Mouse (Mus musculus): Measurements from ENCODE around the gene Cort. TPM values are rescaled to one million over a fixed set of nuclear protein-coding genes. Genes with fewer than 3 reads are reported as not detected.
A peak's percentile ranks its signal among the peaks of the same experiment; 100 is the strongest.

Gene Cort
- polyA plus RNA-seq, 1 experiment from 2014 or later, result 1.2 TPM

DNA sequence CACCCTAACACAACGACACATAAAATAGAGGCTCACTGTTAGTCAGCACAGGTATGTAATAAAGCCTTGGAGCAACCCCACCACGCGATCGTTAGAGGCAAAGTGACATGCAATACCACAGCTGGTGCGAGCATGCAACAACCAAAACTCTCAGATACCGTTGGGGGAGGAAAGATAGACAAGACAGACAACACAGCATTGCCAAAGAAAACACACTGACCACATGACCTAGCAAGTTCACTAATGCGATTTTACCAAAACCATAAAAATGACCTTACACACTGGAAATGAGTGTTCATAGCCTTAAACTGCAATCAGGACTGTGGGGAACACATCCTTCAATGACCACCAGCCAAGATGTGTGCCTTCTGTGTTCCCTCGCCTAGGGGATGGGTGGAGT lies 35.2 kb downstream of the Cort start:
- Histone ChIP-seq H3K4me2 (no peak overlapping the region), H3K27ac (no peak overlapping the region), H3K4me1 (no peaks in the 10 kb centered on the region), H3K9ac (no peak overlapping the region), H3K9me3 (no peaks in the 10 kb centered on the region), H3K4me3 (no peak overlapping the region), H3K36me3 (peaks cover 22% of the 10 kb centered on the region), H3K27me3 (no peaks in the 10 kb centered on the region)
- 85% methylated on average over 8 of the region's 8 CpGs for WGBS
- no peak for ATAC-seq (ENCODE audit: insufficient number of reproducible peaks, insufficient read depth, low FRiP score, low TSS enrichment, low read depth)

DNA sequence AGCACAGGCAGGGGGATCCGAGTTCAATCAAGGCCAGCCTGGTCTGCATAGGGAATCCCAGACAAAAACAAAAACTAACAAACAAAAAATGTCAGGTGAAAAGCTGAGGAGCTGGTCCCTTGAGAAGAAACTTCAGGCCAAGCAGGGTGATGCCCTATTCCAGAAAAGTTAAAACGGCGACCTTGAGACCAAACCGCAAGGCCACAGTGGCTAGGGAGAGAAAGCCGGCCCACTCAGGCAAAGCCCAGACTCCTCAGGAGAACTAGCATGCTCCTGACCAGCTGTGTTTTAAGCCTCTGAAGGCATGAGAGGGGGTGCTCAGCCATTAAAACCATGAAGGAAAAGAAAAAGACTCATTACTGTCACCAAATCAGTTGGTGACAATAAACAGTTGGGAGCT lies 41.2 kb downstream of the Cort start:
- Histone ChIP-seq H3K9me3 (no peaks in the 10 kb centered on the region), H3K4me1 (peaks cover 12% of the 10 kb centered on the region), H3K27me3 (no peaks in the 10 kb centered on the region), H3K4me2 (no peak overlapping the region), H3K9ac (no peak overlapping the region), H3K4me3 (no peak overlapping the region), H3K27ac (no peak overlapping the region), H3K36me3 (no peaks in the 10 kb centered on the region)
- WGBS, result 85% methylated on average over 5 of the region's 5 CpGs
- ATAC-seq (ENCODE audit: insufficient number of reproducible peaks, insufficient read depth, low FRiP score, low TSS enrichment, low read depth), result no peak

DNA sequence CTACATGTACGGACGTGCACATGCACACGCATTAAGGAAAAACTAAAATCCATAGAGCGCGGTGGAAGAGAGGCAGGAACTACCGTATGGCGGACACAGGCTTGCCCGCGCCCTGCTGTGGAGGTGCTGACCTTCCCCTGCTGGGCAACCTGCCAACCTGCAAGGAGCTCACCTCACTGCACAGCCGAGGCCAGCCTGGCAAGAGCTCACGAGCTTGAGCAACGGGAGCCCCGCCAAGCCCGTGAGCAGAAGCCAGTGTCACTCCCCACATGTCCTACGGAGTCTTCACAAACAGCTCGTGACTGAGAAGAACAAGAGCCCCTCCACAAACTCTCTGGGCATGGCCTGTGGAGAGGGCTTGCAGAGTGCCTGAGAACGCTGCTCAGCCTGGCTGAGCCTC lies 45.0 kb downstream of the Cort start:
- Histone ChIP-seq H3K4me3 (no peak overlapping the region), H3K4me2 (no peak overlapping the region), H3K27ac (no peak overlapping the region), H3K36me3 (peaks cover 2% of the 10 kb centered on the region; the same call in 1 of the 2 replicates), H3K27me3 (no peaks in the 10 kb centered on the region), H3K9me3 (no peaks in the 10 kb centered on the region), H3K9ac (0 out of 2 replicates have a peak overlapping the region, but pooled peaks have one; percentile 32), H3K4me1 (peaks cover 12% of the 10 kb centered on the region)
- 81% methylated on average over 17 of the region's 17 CpGs for WGBS
- ATAC-seq (ENCODE audit: insufficient number of reproducible peaks, insufficient read depth, low FRiP score, low TSS enrichment, low read depth), result no peak

DNA sequence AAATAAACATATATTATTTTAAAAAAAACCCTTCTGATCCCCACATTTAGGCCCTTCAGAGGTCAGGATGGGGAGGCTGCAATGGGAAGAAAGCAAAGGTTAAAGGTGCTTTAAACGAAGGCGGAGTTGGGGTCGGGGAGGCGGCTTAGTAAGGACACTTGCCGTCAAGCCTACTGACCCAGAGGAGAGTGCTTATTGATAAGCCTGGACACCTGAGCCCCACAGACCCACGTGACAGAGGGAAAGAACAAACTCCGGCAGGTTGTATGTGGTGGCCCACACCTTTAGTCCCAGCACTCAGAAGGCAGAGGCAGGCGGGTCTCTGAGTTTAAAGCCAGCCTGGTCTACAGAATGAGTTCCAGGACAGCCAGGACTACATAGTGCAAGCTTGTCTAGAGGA lies 46.5 kb downstream of the Cort start:
- H3K27ac ChIP-seq, result no peak overlapping the region
- H3K4me3 ChIP-seq, result no peak overlapping the region
- 87% methylated on average over 8 of the region's 8 CpGs for WGBS

DNA sequence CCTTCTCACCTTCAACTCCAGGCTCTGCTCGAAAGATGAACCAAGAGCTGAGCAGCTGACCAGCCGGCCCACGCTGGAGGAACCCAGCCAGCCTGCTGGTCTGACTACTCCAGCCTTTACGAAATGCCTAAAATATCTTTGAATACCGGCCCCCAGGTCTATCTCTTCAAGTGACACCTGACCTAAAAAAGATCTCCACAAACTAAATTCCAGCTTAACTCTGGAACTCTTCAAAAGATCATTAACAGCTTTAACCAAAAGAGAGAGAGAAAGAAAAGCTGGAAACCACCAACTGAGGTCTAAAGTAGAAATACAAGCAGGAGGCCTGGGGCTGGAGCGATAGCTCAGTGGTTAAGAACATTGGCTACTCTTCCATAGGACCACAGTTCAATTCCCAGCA lies 46.9 kb downstream of the Cort start:
- H3K36me3 ChIP-seq, result peaks cover 14% of the 10 kb centered on the region
- H3K27me3 ChIP-seq, result no peaks in the 10 kb centered on the region
- no peak overlapping the region for H3K9ac ChIP-seq
- H3K27ac ChIP-seq, result no peak overlapping the region
- no peak overlapping the region for H3K4me2 ChIP-seq
- WGBS, result 76% methylated on average over 6 of the region's 6 CpGs
- no peak for ATAC-seq (ENCODE audit: insufficient number of reproducible peaks, insufficient read depth, low FRiP score, low TSS enrichment, low read depth)
- no peak overlapping the region for H3K4me3 ChIP-seq
- peaks cover 15% of the 10 kb centered on the region for H3K4me1 ChIP-seq
- no peaks in the 10 kb centered on the region for H3K9me3 ChIP-seq

More for the DNA sequence above, 46.5 kb downstream of the Cort start:
- no peak overlapping the region for H3K4me2 ChIP-seq
- H3K27me3 ChIP-seq, result no peaks in the 10 kb centered on the region
- peaks cover 9% of the 10 kb centered on the region for H3K36me3 ChIP-seq
- H3K9ac ChIP-seq, result no peak overlapping the region
- ATAC-seq (ENCODE audit: insufficient number of reproducible peaks, insufficient read depth, low FRiP score, low TSS enrichment, low read depth), result no peak
- peaks cover 15% of the 10 kb centered on the region for H3K4me1 ChIP-seq
- H3K9me3 ChIP-seq, result no peaks in the 10 kb centered on the region

DNA sequence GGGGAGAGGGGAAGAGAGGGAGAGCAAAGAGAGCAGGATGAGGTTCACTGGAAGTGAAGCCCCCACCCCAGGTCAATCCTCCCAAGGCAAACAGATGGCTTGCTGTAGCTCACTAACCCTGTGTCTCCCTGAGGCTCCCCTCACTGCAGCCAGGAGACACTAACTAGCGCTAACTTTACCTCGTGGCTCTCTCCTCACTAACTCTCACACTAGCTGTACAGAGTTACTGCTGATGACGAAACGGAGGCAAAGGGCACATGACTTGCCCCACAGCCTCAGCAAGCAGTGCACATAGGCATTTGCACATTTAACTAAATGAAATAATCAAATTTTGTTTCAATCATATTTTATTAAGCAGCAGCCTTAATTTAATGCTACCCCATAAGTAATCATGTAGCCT lies 48.3 kb downstream of the Cort start:
- Histone ChIP-seq H3K4me2 (no peak overlapping the region), H3K27ac (no peak overlapping the region), H3K36me3 (peaks cover 17% of the 10 kb centered on the region), H3K27me3 (no peaks in the 10 kb centered on the region), H3K9me3 (no peaks in the 10 kb centered on the region), H3K4me3 (no peak overlapping the region), H3K4me1 (peaks cover 20% of the 10 kb centered on the region), H3K9ac (no peak overlapping the region)
- ATAC-seq (ENCODE audit: insufficient number of reproducible peaks, insufficient read depth, low FRiP score, low TSS enrichment, low read depth), result no peak
- 57% methylated on average over 4 of the region's 4 CpGs for WGBS

DNA sequence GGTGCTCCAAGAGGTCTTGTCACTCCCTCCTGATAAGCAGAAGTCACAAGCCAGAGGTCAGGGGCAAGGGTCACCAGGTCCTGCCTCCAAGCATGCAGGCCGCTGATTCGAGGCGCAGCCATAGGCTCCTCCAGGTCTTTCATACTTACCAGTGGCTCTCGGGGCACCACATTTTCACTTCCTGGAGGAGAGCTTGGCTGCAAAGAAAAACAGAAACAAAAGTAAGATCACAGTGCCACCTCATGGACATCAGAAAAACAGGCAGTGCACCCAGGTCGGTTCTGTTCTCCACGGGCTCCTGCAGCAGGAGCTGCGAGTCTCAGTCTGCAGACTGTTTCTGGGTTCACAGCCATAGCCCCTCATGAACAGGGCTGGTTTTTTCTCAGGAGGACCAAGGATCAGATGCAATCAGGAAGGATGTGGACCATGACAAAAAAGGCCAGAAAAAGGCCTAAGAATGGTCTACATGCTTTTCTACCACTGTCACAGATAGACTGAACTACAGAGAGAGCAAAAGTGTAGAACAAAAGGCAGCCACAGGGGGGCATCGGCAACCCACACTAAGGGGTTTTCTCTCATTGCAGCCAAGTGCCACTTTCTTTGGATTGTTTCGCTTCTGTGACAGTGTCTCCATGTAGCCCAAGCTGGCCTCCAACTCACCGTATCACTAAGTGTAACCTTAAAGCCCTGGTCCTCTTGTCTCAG lies 50.5 kb downstream of the Cort start:
- no peak for ATAC-seq (ENCODE audit: insufficient number of reproducible peaks, insufficient read depth, low FRiP score, low TSS enrichment, low read depth)
- no peak overlapping the region for H3K4me2 ChIP-seq
- H3K4me3 ChIP-seq, result no peak overlapping the region
- H3K9me3 ChIP-seq, result no peaks in the 10 kb centered on the region
- H3K27ac ChIP-seq, result no peak overlapping the region
- H3K9ac ChIP-seq, result no peak overlapping the region
- WGBS, result 23% methylated on average over 10 of the region's 10 CpGs
- no peaks in the 10 kb centered on the region for H3K27me3 ChIP-seq
- H3K36me3 ChIP-seq, result peaks cover 33% of the 10 kb centered on the region
- H3K4me1 ChIP-seq, result peaks cover 8% of the 10 kb centered on the region

DNA sequence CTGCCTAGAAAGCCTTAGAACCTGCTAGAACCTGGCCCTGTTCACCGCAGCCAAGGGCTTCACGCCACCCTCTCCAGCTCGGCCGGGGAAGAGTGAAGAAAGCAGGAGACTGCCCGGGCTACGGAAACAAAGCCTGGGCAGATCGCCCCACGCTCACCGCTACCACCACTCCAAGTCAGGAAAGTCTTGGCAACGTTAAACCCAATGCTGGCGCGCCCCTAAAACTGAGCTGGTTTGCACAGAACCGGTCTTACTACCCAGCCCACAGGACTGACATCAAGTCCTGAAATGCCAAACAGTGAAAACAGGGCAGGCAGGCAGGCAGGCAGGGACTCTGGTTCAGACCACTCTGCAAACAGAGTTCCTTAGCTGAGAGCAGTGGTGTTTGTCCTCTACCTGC lies 51.5 kb downstream of the Cort start:
- Histone ChIP-seq H3K9ac (no peak overlapping the region), H3K4me2 (no peak overlapping the region), H3K9me3 (no peaks in the 10 kb centered on the region), H3K27me3 (no peaks in the 10 kb centered on the region), H3K4me3 (no peak overlapping the region), H3K36me3 (peaks cover 30% of the 10 kb centered on the region), H3K4me1 (peaks cover 16% of the 10 kb centered on the region), H3K27ac (no peak overlapping the region)
- 87% methylated on average over 13 of the region's 13 CpGs for WGBS
- ATAC-seq (ENCODE audit: insufficient number of reproducible peaks, insufficient read depth, low FRiP score, low TSS enrichment, low read depth), result no peak

Other genes starting within 250 kb of the Cort start
- gene Pex14, start 26.9 kb downstream of the Cort start, polyA plus RNA-seq (2015; fragmentation: Nextera tagmentation; extraction: Ambion mirVana), result 50.2 and 51.2 TPM in 2 replicates
- gene Dffa, start 22.6 kb downstream of the Cort start, polyA plus RNA-seq (2015; fragmentation: Nextera tagmentation; extraction: Ambion mirVana), result 30.5 and 32.5 TPM in 2 replicates
- gene Cenps, start 10.9 kb upstream of the Cort start, polyA plus RNA-seq (2015; fragmentation: Nextera tagmentation; extraction: Ambion mirVana), result 36.9 and 46.6 TPM in 2 replicates
- gene Pgd, start 40.0 kb upstream of the Cort start, polyA plus RNA-seq (2015; fragmentation: Nextera tagmentation; extraction: Ambion mirVana), result 93.7 and 100 TPM in 2 replicates
- 42.8 and 53.9 TPM in 2 replicates for gene Kif1b, start 180.9 kb upstream of the Cort start, polyA plus RNA-seq (2015; fragmentation: Nextera tagmentation; extraction: Ambion mirVana)

Measured in embryonic facial prominence, embryonic 13.5 days (tissue).